Mouse (Mus musculus) B cell, adult 2 months (primary cell): Measurements from ENCODE around the gene Lbp.
A peak's percentile ranks its signal among the peaks of the same experiment; 100 is the strongest.

Experiments used
- DNase-seq, 2 experiments: peaks; one replicate each; pipeline ENCODE4 v3.0.0; 2022

Gene Lbp

DNA sequence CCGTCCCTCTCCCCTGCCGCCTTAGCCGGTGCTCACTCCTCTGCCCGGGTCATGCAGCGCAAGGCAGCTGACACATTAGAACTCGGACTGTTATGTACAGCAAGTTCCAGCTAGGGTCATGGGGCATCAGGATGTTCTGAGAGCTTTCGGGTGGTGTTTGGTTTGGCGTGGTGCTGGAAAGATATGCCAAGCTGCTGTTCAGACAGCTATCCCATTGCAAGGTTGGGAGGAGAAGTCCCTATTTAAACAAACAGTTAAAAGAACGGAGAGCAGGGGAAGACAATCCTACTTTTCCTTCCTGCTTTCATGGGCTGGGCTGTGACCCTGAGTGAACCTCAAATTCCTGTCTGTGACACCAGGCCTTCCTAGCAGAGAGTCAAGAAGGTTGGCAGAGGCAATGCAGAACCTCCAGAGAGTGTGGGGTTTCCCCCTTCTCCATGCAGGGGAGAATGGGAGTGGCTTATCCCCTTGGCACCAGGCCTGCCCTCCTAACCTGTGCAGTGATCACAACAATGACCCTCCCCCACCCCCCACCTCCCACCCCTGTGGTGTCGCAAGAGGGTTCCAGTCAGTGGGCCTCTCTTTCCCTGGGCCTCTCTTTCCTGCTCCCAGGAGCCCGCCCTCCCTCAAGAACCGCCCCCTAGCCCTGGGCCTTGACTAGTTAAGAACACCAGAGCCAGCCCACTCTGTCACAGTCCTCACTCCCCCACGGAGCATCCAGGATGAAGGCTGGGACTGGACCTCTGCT lies at the start of gene Lbp:
TSS of gene Lbp (plus strand) at position 546 of the 748 bp plus-strand sequence.
- DNase-seq, result no peak

DNA sequence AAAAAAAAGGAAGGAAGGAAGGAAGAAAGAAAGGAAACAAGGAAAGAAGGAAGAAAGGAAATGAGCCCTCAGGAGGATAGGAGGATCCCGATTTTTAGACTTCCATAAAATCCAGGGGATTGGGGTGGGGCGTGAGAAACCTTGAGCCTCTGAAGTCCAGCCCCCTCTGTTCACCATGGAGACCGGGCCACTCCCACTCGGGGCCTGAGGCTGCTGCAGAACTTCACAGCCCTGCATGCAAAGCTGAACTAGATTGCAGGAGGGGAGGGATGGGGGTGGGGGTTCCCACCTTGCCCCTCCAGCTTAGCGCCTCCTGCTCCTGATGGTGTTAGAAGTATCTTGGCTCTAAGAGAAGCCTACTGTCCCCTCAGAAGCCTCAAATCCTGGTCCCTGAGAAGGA lies 49.4 kb upstream of the Lbp start:
- DNase-seq, result no peak

DNA sequence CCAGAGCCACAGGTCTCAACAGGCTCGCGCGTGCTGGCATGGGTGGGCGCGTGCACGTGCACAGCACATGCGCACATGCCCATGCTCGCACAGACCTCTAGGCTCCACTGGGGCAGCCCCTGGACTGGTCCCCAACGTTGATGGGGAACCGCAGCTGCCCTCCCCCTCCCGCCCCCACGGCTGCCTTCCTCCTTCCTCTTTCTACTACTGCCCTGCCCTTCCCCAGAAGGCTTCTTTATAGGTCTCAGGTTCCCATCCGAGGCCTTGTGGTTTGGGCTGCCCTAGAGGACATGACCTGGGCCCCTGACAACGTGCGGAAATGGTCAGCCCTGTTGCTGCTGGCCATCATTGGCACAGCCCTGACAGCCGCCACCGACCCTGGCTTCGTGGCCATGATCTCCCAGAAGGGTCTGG lies 48.3 kb upstream of the Lbp start, which contains the start of gene Bpi:
TSS of gene Bpi (plus strand) at position 90 of the 414 bp plus-strand sequence.
- peak; percentile 40 to 42 for DNase-seq

DNA sequence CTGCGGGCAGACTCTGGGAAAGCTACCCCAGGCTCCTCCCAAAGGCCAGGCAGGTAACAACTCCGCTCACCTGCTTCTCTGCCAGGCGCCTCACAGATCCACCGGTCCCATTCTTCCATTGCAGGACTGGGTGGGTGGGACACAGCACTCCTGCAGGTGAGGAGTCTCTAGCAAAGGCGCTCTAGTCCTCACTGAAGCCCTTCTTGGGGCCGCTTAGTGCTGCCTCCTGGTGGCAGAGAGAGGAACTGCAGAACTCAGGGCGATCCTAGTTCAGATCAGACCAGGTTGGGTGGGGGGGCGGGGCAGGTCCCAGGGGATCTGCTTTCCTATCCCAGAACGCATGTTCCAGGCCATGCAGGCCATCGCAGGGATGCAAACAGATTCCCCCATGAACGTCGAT lies 47.5 kb upstream of the Lbp start:
- peak; percentile 73 to 74 for DNase-seq

DNA sequence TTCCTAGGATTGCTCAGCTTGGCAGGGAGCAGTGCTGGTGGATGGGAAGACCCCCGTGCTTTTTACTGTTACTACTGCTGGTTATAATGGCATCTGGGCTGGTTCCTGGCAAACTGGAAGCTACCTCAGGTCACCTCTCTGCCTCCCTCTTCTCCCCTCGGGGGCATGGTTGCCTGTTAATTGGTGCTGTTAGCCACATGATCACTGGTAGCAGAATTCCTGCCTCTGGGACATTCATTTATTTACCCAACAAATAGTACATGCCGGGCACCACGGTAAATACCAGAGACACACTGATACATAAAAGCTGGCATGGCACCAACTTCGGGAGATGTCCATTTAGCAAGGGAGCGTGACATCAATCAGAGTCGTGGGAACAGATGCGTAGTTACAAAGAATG lies 46.8 kb upstream of the Lbp start:
- no peak for DNase-seq

DNA sequence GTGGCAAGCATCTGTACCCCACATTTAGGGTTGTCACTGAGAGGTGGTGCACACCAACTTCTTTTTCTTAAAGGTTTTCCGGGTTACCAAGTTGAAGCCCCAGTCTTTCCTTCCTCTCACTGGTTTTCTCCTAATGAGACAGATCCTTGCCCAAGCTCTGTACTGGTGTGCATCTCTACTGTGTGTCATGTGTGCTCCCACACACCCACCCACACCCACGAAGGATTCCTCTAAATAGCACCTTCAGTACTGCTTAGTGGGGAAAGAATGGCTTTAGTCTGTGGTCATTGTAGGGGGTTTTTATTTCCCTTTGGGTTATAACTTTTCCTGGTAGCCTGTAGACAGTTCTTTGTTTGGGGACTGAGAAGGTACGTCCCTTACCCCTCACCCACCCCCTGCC lies 41.4 kb upstream of the Lbp start:
- DNase-seq, result no peak

DNA sequence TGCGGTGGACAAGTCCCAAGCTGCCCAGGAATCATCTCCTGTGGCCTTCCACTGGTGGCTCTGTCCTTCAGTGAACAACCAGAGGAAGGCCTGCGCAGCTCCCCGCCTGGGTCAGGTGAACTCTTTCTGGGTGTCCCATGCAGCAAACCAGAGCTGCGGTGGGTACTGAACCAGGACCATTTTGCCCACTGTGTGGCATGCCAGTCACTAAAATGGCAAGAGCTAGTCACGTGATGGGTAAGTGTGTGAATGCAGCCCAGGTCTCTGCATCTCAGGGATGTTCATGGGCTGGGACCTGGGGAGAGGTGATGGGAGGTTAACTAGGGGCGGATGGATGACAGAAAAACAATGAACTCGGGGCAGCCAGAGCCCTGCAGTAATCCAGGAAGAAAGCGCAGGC lies 36.3 kb upstream of the Lbp start:
- no peak for DNase-seq

DNA sequence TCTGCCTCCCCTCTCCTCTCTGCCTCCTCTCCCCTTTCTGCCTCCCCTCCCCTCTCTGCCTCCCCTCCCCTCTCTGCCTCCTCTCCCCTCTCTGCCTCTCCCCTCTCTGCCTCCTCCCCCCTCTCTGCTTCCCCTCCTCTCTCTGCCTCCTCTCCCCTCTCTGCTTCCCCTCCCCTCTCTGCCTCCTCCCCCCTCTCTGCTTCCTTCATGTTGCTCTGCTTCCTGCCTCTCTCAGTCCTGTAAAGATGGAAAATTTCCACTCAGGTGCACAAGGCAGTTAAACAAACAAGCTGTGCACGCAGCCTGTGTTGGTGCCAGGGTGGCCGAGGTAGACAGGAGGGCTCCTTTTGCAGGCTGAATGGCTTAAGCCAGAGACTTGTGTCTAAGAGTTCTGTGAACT lies 32.6 kb upstream of the Lbp start:
- DNase-seq, result no peak

DNA sequence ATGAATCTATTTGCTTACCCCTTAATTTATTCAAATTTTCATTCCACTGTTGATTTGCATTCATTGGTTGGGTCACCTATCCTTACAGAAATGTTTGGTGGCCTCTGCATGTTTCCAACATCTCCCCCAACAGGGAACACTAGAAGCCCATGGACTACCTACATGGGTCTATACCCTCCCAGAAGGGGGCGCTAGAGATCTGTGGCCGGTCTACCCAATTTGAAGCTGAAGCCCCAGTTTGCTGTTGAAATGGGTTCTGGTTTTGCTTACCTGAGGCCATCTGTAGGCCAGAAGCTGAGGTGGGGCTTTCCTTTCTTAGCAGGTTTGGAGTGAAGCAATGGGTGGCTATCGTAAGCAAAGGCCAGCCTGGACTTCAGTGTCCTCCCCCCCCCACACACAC lies 30.9 kb upstream of the Lbp start:
- DNase-seq, result no peak

DNA sequence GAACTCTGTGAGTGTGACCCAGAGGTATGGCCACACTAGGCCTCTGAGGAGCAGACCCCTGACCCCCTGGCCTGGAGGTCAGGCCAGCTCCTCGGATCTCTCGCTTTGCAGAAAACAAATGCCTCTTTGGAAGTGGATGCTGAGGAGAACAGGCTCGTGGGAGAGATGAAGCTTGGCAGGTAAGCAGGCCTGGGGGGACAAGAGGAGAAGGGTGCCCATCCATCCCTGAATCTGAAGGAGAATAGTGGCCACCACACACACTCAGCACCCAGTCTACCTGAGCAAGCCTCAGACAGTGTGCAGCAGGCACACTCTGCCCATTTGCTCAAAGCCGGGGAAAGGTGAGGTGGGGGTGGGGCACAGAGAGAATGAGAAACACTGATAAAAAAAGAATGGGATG lies 30.5 kb upstream of the Lbp start:
- DNase-seq, result no peak

DNA sequence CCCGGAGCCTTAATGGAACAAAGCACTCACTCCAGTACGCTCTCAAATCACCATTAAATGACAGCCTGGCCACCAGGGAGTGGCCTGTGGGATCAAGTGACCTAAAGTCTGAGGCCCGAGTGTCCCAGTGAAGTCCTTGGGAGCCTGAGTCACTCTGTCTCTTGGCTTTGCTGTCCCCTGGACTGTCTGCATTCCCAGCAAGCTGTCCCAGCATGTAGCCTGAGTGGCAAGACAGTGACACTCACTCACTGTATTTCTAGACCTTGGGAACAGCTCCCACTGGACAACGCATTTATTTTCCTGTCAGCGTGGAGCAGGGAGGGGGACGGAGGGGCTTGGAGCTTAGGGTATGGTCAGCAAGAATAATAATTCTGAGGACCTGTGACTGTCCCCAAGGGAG lies 29.8 kb upstream of the Lbp start:
- no peak for DNase-seq

DNA sequence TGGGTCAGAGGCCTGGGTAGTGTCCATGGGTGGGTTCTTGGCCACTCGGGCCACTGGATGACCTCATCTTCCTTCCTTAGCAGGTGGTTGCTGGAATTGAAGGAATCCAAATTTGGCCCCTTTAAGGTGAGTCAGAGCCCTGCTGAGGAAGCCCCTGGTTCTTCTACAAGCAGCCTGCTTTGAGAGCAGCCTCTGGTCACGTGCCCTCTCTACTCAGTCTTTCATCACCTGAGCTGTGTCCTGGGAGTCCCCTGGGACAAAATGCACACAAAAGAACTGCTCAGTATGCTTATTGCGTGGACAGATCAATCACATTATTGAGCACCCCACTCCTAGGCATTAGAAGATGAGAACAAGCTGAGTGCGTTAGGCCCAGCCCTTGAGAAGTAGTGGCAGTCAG lies 29.4 kb upstream of the Lbp start:
- DNase-seq, result no peak

DNA sequence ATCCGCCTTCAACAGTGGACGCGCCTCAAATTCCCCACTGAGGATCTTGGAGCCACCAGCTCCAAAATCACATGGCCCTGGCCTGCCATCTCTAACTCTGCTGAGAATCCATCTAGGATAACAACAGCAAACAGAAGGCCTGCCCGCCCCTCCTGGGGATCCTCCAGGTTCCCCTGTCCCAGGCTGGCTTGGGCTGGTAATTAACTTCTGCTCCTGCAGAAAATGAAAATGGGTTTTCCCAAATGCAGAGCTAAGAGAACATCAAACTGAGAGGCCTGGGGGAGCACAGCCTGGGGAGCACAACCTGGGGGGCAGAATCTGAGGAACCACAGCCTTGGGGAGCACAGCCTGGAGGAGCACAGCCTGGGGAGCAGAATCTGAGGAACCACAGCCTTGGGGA lies 26.6 kb upstream of the Lbp start:
- DNase-seq, result no peak

DNA sequence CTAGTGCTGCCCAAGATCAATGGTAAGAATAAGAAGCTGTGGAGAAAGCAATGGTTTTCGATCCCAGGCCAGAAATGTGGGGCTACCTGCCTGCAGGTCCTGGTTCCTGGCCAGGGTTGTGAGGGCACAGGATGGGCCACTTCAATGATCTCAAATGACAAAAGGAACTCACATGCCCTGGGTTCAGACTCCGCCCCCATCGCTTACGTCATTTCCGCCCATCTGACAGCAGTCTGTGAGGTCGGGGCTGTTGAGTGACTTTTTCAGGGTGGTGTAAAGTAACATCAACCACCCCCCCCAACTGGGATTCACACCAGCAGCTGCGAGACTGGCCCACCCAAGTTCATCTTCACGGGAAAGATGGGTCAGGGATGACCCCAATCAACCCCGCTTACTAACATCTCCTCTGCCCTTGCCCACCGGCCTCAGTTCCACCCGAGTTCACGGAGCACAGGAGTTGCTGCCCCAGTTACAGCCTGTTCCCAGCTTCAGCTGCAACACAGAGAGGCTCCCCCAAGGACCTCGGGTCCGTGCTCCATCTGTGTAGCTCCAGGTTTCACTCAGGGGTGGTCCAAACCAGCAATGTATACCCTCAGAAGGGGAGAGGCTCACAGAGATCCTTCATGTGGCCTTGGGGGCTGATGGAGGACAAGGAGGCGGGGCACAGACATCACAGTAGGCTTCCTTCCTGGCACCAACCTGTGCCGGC lies 24.6 kb upstream of the Lbp start:
- DNase-seq, result no peak

DNA sequence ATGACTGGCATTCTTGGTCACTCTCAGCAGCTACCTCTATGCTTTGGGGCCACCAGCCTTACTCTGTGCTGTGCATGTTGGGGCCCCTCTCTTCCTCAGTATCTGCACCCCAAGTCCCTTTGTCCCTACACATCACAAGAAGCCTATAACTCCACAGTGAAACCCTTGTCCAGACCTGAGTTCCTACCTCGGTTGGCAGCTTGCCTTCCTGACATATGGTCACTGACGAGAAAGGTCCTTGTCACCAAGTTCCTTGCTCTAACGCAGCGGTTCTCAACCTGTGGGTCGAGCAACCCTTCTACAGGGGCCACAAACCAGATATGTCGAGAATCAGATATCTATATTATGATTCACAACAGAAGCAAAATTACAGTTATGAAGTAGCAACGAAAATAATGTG lies 23.2 kb upstream of the Lbp start:
- DNase-seq, result no peak

DNA sequence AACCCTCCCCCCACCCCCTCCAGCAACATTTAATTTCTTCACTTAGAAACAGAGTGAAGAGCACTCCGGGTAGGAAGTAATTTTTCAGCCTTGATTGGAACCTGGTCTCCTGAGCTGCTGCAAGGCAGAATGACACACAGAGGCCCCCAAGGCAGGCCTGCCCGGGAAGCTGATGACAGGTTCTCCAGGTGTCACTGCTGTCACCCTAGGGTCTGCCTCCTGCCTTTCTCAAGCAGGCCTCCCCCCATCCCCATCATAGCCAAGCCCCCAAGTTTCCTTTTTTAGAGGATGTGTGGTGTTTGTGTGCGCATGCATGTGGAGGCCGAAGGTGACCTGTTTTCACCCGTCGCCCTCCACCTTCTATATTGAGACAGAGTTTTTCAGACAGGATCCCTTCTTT lies 22.5 kb upstream of the Lbp start:
- no peak for DNase-seq

DNA sequence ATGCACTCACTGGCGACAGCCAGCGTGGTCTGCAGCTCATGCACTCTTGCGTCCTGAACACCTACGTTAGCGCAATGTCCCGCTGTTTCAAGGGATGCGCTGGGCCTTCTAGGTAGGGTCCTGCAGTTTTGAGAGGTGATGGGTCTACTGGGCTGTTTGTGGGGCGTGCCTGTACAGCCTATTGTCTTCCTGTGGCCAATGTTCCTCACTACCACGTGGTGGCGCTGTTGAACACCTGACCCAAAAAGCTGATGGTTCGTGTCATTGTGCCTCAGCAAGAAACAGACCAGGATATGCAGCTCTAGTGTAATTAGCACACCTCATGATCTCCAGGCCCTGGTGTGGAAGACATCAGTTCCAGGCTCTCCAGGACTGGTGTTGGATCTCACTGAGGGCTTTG lies 21.7 kb upstream of the Lbp start:
- peak; percentile 51 to 54 for DNase-seq

DNA sequence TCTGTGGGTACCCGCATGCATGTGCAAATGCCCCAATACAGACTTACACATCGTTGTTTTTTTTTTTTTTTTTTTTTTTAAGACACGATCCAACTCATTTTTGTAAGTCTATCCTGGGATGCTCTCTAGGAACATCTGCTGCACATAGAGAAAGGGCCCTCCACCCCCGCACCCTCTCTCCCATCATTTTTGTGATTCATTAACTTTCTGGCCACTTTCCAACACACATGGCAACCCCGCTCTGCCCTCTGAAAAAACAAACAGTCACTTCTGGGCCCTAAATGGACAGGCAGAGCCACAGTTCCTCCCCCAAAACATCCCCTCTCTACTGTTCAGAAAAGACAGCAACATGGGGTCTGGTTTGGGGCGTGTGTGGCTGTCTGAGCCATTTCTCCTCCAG lies 20.6 kb upstream of the Lbp start:
- no peak for DNase-seq

DNA sequence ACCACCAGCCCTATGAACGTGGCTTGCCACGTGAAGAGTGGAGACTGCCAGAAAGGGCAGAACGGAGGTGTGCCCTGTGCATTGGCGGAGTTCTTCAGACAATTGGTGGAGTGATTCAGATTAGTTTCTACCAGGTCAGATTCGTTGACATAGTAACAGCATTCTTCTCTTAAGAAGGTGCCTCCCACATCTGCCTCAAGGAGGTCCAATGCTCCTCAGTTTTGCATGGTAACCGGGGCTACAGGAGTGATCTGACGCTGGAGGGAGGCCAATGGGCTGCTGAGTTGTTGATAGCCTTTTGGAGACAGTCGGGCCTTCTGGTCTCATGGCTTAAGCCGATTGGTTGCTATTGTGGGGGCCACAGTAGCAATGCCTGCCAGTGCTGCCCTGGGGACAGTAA lies 10.6 kb upstream of the Lbp start:
- no peak for DNase-seq

DNA sequence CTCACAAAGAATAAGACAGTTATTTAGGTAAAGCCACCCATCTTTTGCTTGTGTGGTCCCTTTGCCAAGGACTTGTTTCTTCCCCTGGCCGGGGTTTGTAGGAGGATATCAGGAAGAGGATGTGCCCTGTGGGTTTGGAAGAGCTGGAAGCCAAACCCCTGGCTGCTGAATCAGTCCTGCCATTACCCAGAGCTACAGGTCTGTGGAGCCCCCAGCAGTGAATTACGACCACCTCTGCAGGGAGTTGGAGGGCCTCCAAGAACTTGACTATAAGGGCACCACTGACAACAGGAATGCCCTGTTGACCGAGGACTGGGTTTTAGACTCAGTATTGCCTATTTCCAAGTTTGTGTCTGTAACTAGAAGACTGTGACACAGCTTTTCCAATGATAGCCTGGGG lies 7.1 kb upstream of the Lbp start:
- DNase-seq, result no peak

DNA sequence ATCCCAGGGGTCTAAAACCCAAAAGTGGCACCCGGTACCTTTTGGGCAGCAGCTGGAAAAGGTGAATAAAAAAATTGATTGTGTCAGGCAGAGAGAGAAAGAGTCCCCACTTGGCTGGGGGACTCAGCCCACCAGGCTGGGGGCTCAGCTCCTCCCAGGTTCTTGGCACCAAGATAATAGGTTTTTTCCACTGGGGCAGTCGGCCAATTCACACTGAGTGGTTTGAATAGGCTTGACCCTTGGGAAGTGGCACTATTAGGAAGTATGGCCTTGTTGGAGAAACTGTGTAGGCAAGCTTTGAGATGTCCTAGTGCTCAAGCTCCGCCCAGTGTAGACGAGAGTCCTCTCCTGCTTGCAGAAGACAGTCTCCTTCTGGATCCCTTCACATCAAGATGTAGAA lies 6.6 kb upstream of the Lbp start:
- DNase-seq, result no peak

DNA sequence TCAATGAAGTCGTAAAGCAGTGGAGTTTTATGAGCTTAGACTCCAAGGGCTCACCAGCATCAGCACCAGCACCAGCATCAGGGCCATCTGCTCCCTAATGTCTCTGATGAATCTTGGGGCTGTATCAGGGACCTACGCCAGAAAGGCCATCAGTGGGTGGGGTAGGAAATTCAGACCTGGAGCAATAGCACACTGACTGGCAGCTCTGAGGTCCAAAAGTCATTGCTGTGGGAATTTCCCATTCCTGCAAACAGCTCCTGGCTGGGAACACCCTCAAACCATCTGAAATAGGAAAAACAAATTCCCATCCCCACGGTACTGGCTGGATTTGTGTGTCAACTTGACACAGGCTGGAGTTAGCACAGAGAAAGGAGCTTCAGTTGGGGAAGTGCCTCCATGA lies 3.5 kb upstream of the Lbp start:
- DNase-seq, result no peak

DNA sequence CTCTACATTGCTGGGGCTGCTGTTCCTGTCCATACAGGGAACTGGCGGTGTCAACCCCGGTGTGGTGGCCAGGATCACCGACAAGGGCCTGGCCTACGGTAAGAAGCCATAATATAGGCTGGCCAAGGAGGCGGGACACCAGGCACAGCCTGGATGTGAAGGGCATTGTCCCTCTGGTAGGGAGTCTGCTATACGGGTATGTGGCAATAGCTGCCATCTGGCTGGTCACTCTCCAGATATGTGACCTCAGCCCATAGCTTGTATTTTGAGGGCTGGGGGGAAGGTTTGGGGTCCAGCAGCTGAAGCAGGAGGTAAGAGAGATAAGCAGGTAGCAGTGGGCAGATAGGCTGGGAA lies 380 bp downstream of the Lbp start:
- no peak for DNase-seq

DNA sequence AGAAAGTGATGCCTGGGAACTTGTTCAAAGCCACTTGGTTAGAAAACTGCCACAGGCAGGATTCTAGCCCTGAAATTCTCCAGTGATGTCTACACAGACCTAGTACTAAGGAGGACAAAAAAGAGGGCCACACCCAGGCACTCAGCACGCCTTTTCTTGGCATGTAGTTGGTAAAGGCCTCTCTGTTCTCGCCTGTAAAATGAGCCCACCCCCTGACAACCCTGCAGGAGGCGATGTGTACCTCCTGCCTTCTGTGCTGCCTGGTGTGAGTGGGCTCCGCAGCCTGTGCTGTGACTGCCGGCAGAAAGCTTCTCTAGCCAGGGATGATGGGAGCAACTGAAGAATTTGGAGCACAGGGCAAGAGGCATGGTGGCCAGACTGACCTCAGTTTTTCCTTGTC lies 2.0 kb downstream of the Lbp start:
- no peak for DNase-seq

DNA sequence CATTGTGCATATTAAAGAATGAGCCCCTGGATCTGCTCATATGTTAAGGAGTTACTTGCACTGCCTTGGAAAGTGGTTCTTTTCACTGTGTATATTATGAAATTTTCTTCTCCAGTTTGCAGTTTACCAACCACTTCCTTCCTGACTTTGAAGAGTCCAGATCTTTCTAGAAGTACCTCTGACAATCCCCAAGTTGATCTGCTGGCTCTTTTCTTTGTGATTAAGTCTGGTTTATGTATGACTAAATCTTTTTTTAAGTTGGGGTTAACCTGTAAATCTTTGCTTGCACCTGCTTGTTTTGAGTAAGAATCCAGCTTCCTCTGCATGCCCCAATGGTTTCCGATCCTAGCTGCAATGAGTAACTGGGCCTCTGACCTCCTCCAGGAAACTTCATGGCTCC lies 6.8 kb downstream of the Lbp start:
- DNase-seq, result no peak
